ENCODE assay signal across 21 mouse cellular contexts in genomic region chr17:49522435-49522834, GRCm38 (mm10). TPM values are rescaled to one million over a fixed set of nuclear protein-coding genes. Genes with fewer than 3 reads are reported as not detected.
DNase-seq lines count a peak whose midpoint lies in the region; ATAC-seq and TF ChIP-seq lines count a peak whose summit lies in the region.
"Had no signal": no experiment of that assay in that cellular context is flagged by ENCODE, and none has a peak within 500 bp of the region (broad histone marks: within the 10 kb centered on the region; RNA-seq: fewer than 3 reads in every experiment).

No protein-coding gene starts in this region.

- ATAC-seq in forebrain, embryonic 14.5 days = peak; percentile 58
- no peak for ATAC-seq in midbrain, embryonic 15.5 days (replicated peaks)
- ATAC-seq: hindbrain, postnatal 0 days; Patski had no signal

- no peak overlapping the region for H3K4me2 ChIP-seq in forebrain, embryonic 14.5 days (ENCODE audit: low read length)
- no peak overlapping the region for H3K4me2 ChIP-seq in midbrain, embryonic 15.5 days
- H3K4me2 ChIP-seq: embryonic facial prominence, embryonic 15.5 days; heart, embryonic 13.5 days had no signal

- no peak for TF ChIP-seq CTCF in brain, embryonic 14.5 days (IDR thresholded peaks at IDR 0.05; ENCODE audit: borderline replicate concordance, extremely low read depth, insufficient read depth, insufficient read length)

- DNase-seq in forebrain, embryonic 14.5 days (ENCODE audit: low spot score) = peak; percentile 44
- no peak for DNase-seq in forebrain, embryonic 10.5 days (ENCODE audit: extremely low spot score, low spot score)
- no peak for DNase-seq in midbrain, embryonic 10.5 days (ENCODE audit: low spot score)
- peak; percentile 51 for DNase-seq in ES-CJ7 (ENCODE audit: low read depth, low spot score)
- DNase-seq in brain, embryonic 14.5 days (ENCODE audit: low read depth) = peak; percentile 59
- DNase-seq in kidney, postnatal 4 days = no peak
- DNase-seq: adrenal gland, adult 8-10 months; adrenal gland, postnatal 36 days; cerebellum, adult 11 months; cerebellum, adult 8-10 months; cerebellum, postnatal 14 days; embryo, embryonic 11 days; gastrocnemius, postnatal 36 days; heart, adult 11 months; heart, postnatal 36 days had no signal

- 38% methylated on average over 2 of the region's 2 CpGs for WGBS in forebrain, embryonic 14.5 days
- WGBS in forebrain, embryonic 10.5 days = 30% methylated on average over 2 of the region's 2 CpGs
- 24% methylated on average over 2 of the region's 2 CpGs for WGBS in midbrain, embryonic 10.5 days
- 27% methylated on average over 2 of the region's 2 CpGs for WGBS in midbrain, embryonic 15.5 days

- no peak overlapping the region for H3K4me3 ChIP-seq in forebrain, embryonic 14.5 days (ENCODE audit: low read depth, low read length)
- no peak overlapping the region for H3K4me3 ChIP-seq in forebrain, embryonic 10.5 days
- no peak overlapping the region for H3K4me3 ChIP-seq in midbrain, embryonic 10.5 days
- no peak overlapping the region for H3K4me3 ChIP-seq in midbrain, embryonic 15.5 days
- H3K4me3 ChIP-seq: embryonic facial prominence, embryonic 15.5 days; erythroblast, embryonic 14.5 days; heart, embryonic 13.5 days had no signal

- TF ChIP-seq POLR2A in brain, embryonic 14.5 days (IDR thresholded peaks at IDR 0.05; ENCODE audit: borderline replicate concordance, extremely low read depth, insufficient read depth, insufficient read length, poor library complexity, severe bottlenecking) = no peak

- H3K9me3 ChIP-seq in forebrain, embryonic 14.5 days (replicated peaks; ENCODE audit: control insufficient read depth, low read length) = no peaks in the 10 kb centered on the region
- no peaks in the 10 kb centered on the region for H3K9me3 ChIP-seq in forebrain, embryonic 10.5 days
- H3K9me3 ChIP-seq in midbrain, embryonic 10.5 days (replicated peaks) = no peaks in the 10 kb centered on the region
- no peaks in the 10 kb centered on the region for H3K9me3 ChIP-seq in midbrain, embryonic 15.5 days
- H3K9me3 ChIP-seq: embryonic facial prominence, embryonic 15.5 days; heart, embryonic 13.5 days had no signal

- H3K4me1 ChIP-seq in forebrain, embryonic 14.5 days (ENCODE audit: control insufficient read depth, insufficient read depth, low read length) = peaks cover 7% of the 10 kb centered on the region
- H3K4me1 ChIP-seq in forebrain, embryonic 10.5 days = peaks cover 14% of the 10 kb centered on the region
- H3K4me1 ChIP-seq in midbrain, embryonic 10.5 days = 0 out of 2 replicates have a peak, but pooled peaks cover 4% of the 10 kb centered on the region
- peaks cover 3% of the 10 kb centered on the region; the same call in 1 of the 2 replicates for H3K4me1 ChIP-seq in midbrain, embryonic 15.5 days

- H3K9ac ChIP-seq in forebrain, embryonic 14.5 days (ENCODE audit: low read length) = no peak overlapping the region
- no peak overlapping the region for H3K9ac ChIP-seq in midbrain, embryonic 15.5 days
- H3K9ac ChIP-seq: embryonic facial prominence, embryonic 15.5 days; heart, embryonic 13.5 days had no signal

- no peaks in the 10 kb centered on the region for H3K36me3 ChIP-seq in forebrain, embryonic 14.5 days (ENCODE audit: control insufficient read depth, insufficient read depth, low read length)
- H3K36me3 ChIP-seq in forebrain, embryonic 10.5 days (replicated peaks) = no peaks in the 10 kb centered on the region
- H3K36me3 ChIP-seq in midbrain, embryonic 10.5 days = no peaks in the 10 kb centered on the region
- H3K36me3 ChIP-seq in midbrain, embryonic 15.5 days (replicated peaks) = no peaks in the 10 kb centered on the region
- H3K36me3 ChIP-seq: embryonic facial prominence, embryonic 15.5 days had no signal

- H3K27ac ChIP-seq in forebrain, embryonic 14.5 days (ENCODE audit: low read depth, low read length) = no peak overlapping the region
- H3K27ac ChIP-seq in forebrain, embryonic 10.5 days = no peak overlapping the region
- peak overlapping the region; percentile 46; the same call in 1 of the 2 replicates for H3K27ac ChIP-seq in midbrain, embryonic 10.5 days (replicated peaks)
- H3K27ac ChIP-seq in midbrain, embryonic 15.5 days = no peak overlapping the region
- H3K27ac ChIP-seq: embryonic facial prominence, embryonic 15.5 days; heart, embryonic 13.5 days; hindbrain, postnatal 0 days had no signal

- no peaks in the 10 kb centered on the region for H3K27me3 ChIP-seq in forebrain, embryonic 14.5 days (replicated peaks; ENCODE audit: control insufficient read depth, insufficient read depth, low read length)
- no peaks in the 10 kb centered on the region for H3K27me3 ChIP-seq in forebrain, embryonic 10.5 days (ENCODE audit: poor library complexity, severe bottlenecking)
- H3K27me3 ChIP-seq in midbrain, embryonic 10.5 days (ENCODE audit: low read depth, poor library complexity, severe bottlenecking) = no peaks in the 10 kb centered on the region
- H3K27me3 ChIP-seq in midbrain, embryonic 15.5 days (replicated peaks) = no peaks in the 10 kb centered on the region
- H3K27me3 ChIP-seq: embryonic facial prominence, embryonic 15.5 days; heart, embryonic 13.5 days; Patski had no signal

RNA-seq across cellular contexts. Expression of gene Daam2, which starts 41.7 kb away (rescaled TPM):
- 1.0 and 1.2 TPM in 2 replicates for polyA plus RNA-seq in forebrain, embryonic 14.5 days (2014; fragmentation: Nextera tagmentation; extraction: Ambion mirVana)
- 1.5 and 1.7 TPM in 2 replicates for polyA plus RNA-seq in forebrain, embryonic 10.5 days (2016; fragmentation: Nextera tagmentation; extraction: Ambion mirVana)
- 0.94 and 1.2 TPM in 2 replicates for polyA plus RNA-seq in midbrain, embryonic 10.5 days (2016; fragmentation: Nextera tagmentation; extraction: Ambion mirVana)
- 2.0 and 2.1 TPM in 2 replicates for polyA plus RNA-seq in midbrain, embryonic 15.5 days (2015; fragmentation: Nextera tagmentation; extraction: Ambion mirVana)
- polyA plus RNA-seq in brain, embryonic 14.5 days (2012; rRNA removed) = 9.4 and 13.9 TPM in 2 replicates
- polyA plus RNA-seq: erythroblast, embryonic 14.5 days had no signal

Comparison
In these comparisons a context has a peak if more than half of its experiments do, and no peak if none do; other contexts are left out.
1. DNase-seq: peak in forebrain, embryonic 14.5 days (single experiment), ES-CJ7 (single experiment) and brain, embryonic 14.5 days (single experiment); none in forebrain, embryonic 10.5 days (single experiment), midbrain, embryonic 10.5 days (single experiment) and kidney, postnatal 4 days (0 of 2).